Mouse (Mus musculus): ENCODE measurements around the gene Galnt14.

The Galnt14 gene

GRCm38 (mm10) chr17:73568204-73568603, 142.0 kb downstream of the Galnt14 start:
- no peak for DNase-seq

GRCm38 (mm10) chr17:73561149-73561548, 149.1 kb downstream of the Galnt14 start:
- DNase-seq = no peak

GRCm38 (mm10) chr17:73560208-73560784, 150.0 kb downstream of the Galnt14 start:
- DNase-seq = no peak

- peak; percentile 19 for DNase-seq
Measured at GRCm38 (mm10) chr17:73559498-73559897, 150.8 kb downstream of the Galnt14 start.

GRCm38 (mm10) chr17:73557101-73557500, 153.2 kb downstream of the Galnt14 start:
- DNase-seq = no peak

GRCm38 (mm10) chr17:73556436-73556835, 153.8 kb downstream of the Galnt14 start:
- DNase-seq = peak; percentile 71

- DNase-seq = peak; percentile 81
Measured at GRCm38 (mm10) chr17:73554668-73555067, 155.6 kb downstream of the Galnt14 start.

GRCm38 (mm10) chr17:73548783-73549566, 161.3 kb downstream of the Galnt14 start:
- DNase-seq = no peak

- DNase-seq = no peak
Measured at GRCm38 (mm10) chr17:73548119-73548518, 162.1 kb downstream of the Galnt14 start.

- no peak for DNase-seq
Measured at GRCm38 (mm10) chr17:73547483-73547882, 162.8 kb downstream of the Galnt14 start.

GRCm38 (mm10) chr17:73541911-73542310, 168.3 kb downstream of the Galnt14 start:
- DNase-seq = no peak

- no peak for DNase-seq
Measured at GRCm38 (mm10) chr17:73541233-73541570, 169.1 kb downstream of the Galnt14 start.

GRCm38 (mm10) chr17:73540409-73541232, 169.6 kb downstream of the Galnt14 start:
- no peak for DNase-seq

- DNase-seq = no peak
Measured at GRCm38 (mm10) chr17:73531896-73532295, 178.4 kb downstream of the Galnt14 start.

GRCm38 (mm10) chr17:73522169-73522568, 188.1 kb downstream of the Galnt14 start:
- no peak for DNase-seq

- DNase-seq = no peak
Measured at GRCm38 (mm10) chr17:73519350-73519749, 190.9 kb downstream of the Galnt14 start.

- no peak for DNase-seq
Measured at GRCm38 (mm10) chr17:73518359-73518758, 191.9 kb downstream of the Galnt14 start.

GRCm38 (mm10) chr17:73515506-73515905, 194.7 kb downstream of the Galnt14 start:
- DNase-seq = no peak

- no peak for DNase-seq
Measured at GRCm38 (mm10) chr17:73514862-73515261, 195.4 kb downstream of the Galnt14 start.

GRCm38 (mm10) chr17:73514258-73514657, 196.0 kb downstream of the Galnt14 start:
- DNase-seq = no peak

GRCm38 (mm10) chr17:73512844-73513243, 197.4 kb downstream of the Galnt14 start:
- no peak for DNase-seq

GRCm38 (mm10) chr17:73507804-73508535, 202.3 kb downstream of the Galnt14 start:
- DNase-seq = no peak

GRCm38 (mm10) chr17:73504111-73504510, 206.1 kb downstream of the Galnt14 start:
- no peak for DNase-seq
